Mouse (Mus musculus) intestine, embryonic 16.5 days (tissue): ENCODE results near the gene Gngt2. TPM values are rescaled to one million over a fixed set of nuclear protein-coding genes. Genes with fewer than 3 reads are reported as not detected.

Experiments used
- polyA plus RNA-seq: library from polyadenylated mRNA; unstranded; fragments of >200 nt; fragmentation: Nextera tagmentation; extraction: Ambion mirVana; gene quantifications from 2 replicates; pipeline ENCODE4 v1.2.1, GENCODE M21; 2015

Gngt2 gene
- polyA plus RNA-seq, 1 experiment from 2014 or later = 17.4 TPM

Other genes starting within 250 kb of the Gngt2 start
- 15.5 and 15.8 TPM in 2 replicates for gene Ngfr, start 249.5 kb upstream of the Gngt2 start, polyA plus RNA-seq
- gene Phb, start 170.3 kb upstream of the Gngt2 start, polyA plus RNA-seq = 309 and 324 TPM in 2 replicates
- 14.7 and 16.8 TPM in 2 replicates for gene Zfp652, start 124.5 kb upstream of the Gngt2 start, polyA plus RNA-seq
- gene B130006D01Rik, start 113.6 kb upstream of the Gngt2 start, polyA plus RNA-seq = 0.78 and 0.92 TPM in 2 replicates
- 0.43 and 0.51 TPM in 2 replicates for gene Phospho1, start 12.7 kb upstream of the Gngt2 start, polyA plus RNA-seq
- gene Abi3, start 5.3 kb downstream of the Gngt2 start, polyA plus RNA-seq = 8.7 and 10.3 TPM in 2 replicates
- gene B4galnt2, start 77.7 kb downstream of the Gngt2 start, polyA plus RNA-seq = 41.8 and 44.3 TPM in 2 replicates
- 38.5 and 41.0 TPM in 2 replicates for gene Igf2bp1, start 168.7 kb downstream of the Gngt2 start, polyA plus RNA-seq
- 19.9 and 21.5 TPM in 2 replicates for gene Gip, start 187.3 kb downstream of the Gngt2 start, polyA plus RNA-seq
- 94.3 and 97.8 TPM in 2 replicates for gene Snf8, start 197.7 kb downstream of the Gngt2 start, polyA plus RNA-seq
- gene Ube2z, start 228.2 kb downstream of the Gngt2 start, polyA plus RNA-seq = 31.5 and 32.0 TPM in 2 replicates
- gene Atp5g1, start 238.5 kb downstream of the Gngt2 start, polyA plus RNA-seq = 1,152 and 1,154 TPM in 2 replicates